Mouse (Mus musculus) spleen, adult 2 months (tissue): ENCODE results near the gene Ckmt1.

ENCODE experiments used
- CTCF ChIP-seq: fragments of 200-500 bp; IDR thresholded peaks from 2 replicates; pipeline ENCODE4 v1.5.1; 2011; ENCODE audit warnings: mild to moderate bottlenecking, inconsistent platforms; ENCODE audit not compliant: insufficient read depth, insufficient read length, insufficient replicate concordance; ENCODE audit errors: extremely low read depth
- POLR2A ChIP-seq: fragments of 200-500 bp; IDR thresholded peaks from 2 replicates; pipeline ENCODE4 v1.6.1; 2011; ENCODE audit warnings: low read depth, low read length, inconsistent platforms

DNA sequence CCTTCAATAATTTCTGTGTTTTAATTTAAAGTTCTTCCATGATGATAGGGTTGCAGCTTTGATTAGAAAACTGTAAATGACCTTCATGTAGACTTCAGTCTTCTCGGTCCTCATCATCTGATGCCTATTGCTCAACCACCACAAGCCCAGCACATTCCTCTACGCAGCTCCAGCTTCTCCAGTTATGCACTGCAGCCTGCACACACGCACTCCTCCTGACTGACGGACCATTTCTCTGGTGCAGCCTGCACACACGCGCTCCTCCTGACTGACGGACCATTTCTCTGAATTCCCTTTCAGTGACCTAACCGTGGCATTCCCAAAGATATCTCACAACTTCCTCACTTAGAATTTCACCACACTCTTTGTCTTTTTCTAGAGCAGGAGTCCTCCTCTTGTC lies 4.4 kb upstream of the Ckmt1 start:
- no peak for TF ChIP-seq CTCF
- no peak for TF ChIP-seq POLR2A
